In genomic region chr16:32332040-32332555, GRCm38 (mm10) we compare ENCODE assay signal across 8 mouse cellular contexts. TPM values are rescaled to one million over a fixed set of nuclear protein-coding genes. Genes with fewer than 3 reads are reported as not detected.
DNase-seq lines count a peak whose midpoint lies in the region; ATAC-seq lines count a peak whose summit lies in the region.

TSS of gene Ubxn7 (plus strand) at chr16:32332257.

- H3K27me3 ChIP-seq in hindbrain, embryonic 15.5 days, result no peaks in the 10 kb centered on the region

- H3K9ac ChIP-seq in hindbrain, embryonic 15.5 days, result peak within 1 kb of the TSS; percentile 96

- H3K4me2 ChIP-seq in hindbrain, embryonic 15.5 days, result peak within 1 kb of the TSS; percentile 72

- H3K4me3 ChIP-seq in hindbrain, embryonic 15.5 days, result peak within 1 kb of the TSS; percentile 72

- H3K27ac ChIP-seq in hindbrain, embryonic 15.5 days (replicated peaks), result peak within 1 kb of the TSS; percentile 93

- H3K9me3 ChIP-seq in hindbrain, embryonic 15.5 days, result no peaks in the 10 kb centered on the region

- DNase-seq in T-cell, adult 2 months (ENCODE audit: low spot score), result peak; percentile 98
- peak; percentile 98 to 99 for DNase-seq in cerebellum, postnatal 36 days
- peak; percentile 97 to 98 for DNase-seq in frontal cortex, postnatal 36 days (ENCODE audit: low spot score in 2 of 2)
- peak; percentile 95 for DNase-seq in left cerebral cortex, adult 11 months (ENCODE audit: low spot score)
- peak; percentile 98 to 99 for DNase-seq in lung, postnatal 4 days
- DNase-seq in retina, postnatal 7 days (ENCODE audit: low read depth, low spot score), result peak; percentile 95
- peak; percentile 97 for DNase-seq in urinary bladder, adult 2 months (ENCODE audit: low spot score)

- H3K36me3 ChIP-seq in hindbrain, embryonic 15.5 days, result no peaks in the 10 kb centered on the region

- H3K4me1 ChIP-seq in hindbrain, embryonic 15.5 days (replicated peaks), result peaks cover 32% of the 10 kb centered on the region

- peak; percentile 97 for ATAC-seq in hindbrain, embryonic 15.5 days (ENCODE audit: low FRiP score, low read depth)

- under 1% methylated on average over 48 of the region's 52 CpGs for WGBS in hindbrain, embryonic 15.5 days

RNA-seq across cellular contexts. Expression of gene Ubxn7, which starts in this region (rescaled TPM):
- 19.1 and 23.0 TPM in 2 replicates for polyA plus RNA-seq in hindbrain, embryonic 15.5 days (2015; fragmentation: Nextera tagmentation; extraction: Ambion mirVana)
- polyA plus RNA-seq in urinary bladder, adult 2 months (2012; rRNA removed), result 12.3 and 13.0 TPM in 2 replicates

Comparison
In these comparisons a context has a peak if more than half of its experiments do, and no peak if none do; other contexts are left out.
1. Peak in every context shown above with its lines: DNase-seq, ATAC-seq, H3K4me3 ChIP-seq and H3K27ac ChIP-seq.